Mouse (Mus musculus) brain, embryonic 14.5 days (tissue): ENCODE data around the gene Slc4a8.

ENCODE experiments used
- CTCF ChIP-seq: fragments of 200-500 bp; IDR thresholded peaks from 2 replicates; pipeline ENCODE4 v1.5.1; 2012; ENCODE audit warnings: inconsistent platforms, mild to moderate bottlenecking, moderate library complexity, borderline replicate concordance; ENCODE audit not compliant: insufficient read depth, insufficient read length; ENCODE audit errors: extremely low read depth
- POLR2A ChIP-seq: fragments of 200-500 bp; IDR thresholded peaks from 2 replicates; pipeline ENCODE4 v1.6.1; 2012; ENCODE audit warnings: mild to moderate bottlenecking, inconsistent platforms, borderline replicate concordance; ENCODE audit not compliant: poor library complexity, insufficient read depth, insufficient read length, severe bottlenecking; ENCODE audit errors: extremely low read depth

DNA sequence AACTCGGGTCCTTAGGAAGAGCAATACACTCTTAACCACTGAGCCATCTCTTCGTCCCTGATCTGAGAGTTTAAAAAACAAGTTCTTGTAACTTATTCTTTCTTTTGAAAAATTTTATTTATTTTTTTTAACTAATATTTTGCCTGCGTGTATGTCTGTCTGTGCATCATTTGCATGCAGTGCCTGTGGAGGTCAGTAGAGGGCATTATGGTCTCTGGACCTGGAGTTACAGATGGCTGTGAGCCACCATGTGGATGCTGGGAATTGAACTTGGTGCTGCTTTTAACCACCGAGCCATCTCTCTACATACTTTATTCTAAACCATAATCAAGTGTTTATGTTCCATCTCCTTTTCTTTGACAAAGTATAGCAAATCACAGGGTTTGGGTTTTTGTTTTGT, 11.1 kb downstream of the Slc4a8 start:
- TF ChIP-seq CTCF (no peak), POLR2A (no peak)
